Mouse (Mus musculus): ENCODE measurements around the gene Dnajc6.

DNA sequence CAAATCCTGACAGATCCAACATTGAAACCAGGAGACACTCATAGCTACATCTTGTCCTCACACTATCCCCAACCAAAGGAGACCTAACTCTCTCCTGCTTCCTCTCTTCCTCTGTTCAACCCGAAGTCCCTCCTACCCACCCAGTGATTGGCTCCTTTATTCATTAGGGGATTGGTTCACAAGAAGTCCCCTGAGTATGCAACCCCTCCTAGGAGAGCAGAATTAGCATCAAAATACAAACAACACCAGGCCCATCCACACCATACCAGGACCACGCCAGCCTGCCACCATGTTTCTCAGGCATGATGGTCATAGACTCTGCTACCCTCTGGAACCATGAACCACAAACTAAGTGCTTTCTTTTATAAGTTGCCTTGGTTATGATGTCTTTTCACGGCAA, 96.0 kb downstream of the Dnajc6 start:
- TF ChIP-seq CTCF (IDR thresholded peaks at IDR 0.05; ENCODE audit: low read depth) (no peak), EP300 (optimal IDR thresholded peaks at IDR 0.05) (no peak)

Data from stomach, postnatal 0 days (tissue).